Mouse (Mus musculus) CH12.LX (cell line): ENCODE results near the gene Galc. TPM values are rescaled to one million over a fixed set of nuclear protein-coding genes. Genes with fewer than 3 reads are reported as not detected.

Source experiments
- DNase-seq: peaks from one replicate; pipeline ENCODE4 v3.0.0-alpha.2; 2013; ENCODE audit errors: extremely low read depth
- H3K27ac ChIP-seq: 2 replicates; pipeline ENCODE4 v1.5.1; 2012; ENCODE audit warnings: low read depth, mild to moderate bottlenecking, control low read depth, moderate library complexity; ENCODE audit not compliant: insufficient read depth
- H3K27me3 ChIP-seq: replicated peaks from 2 replicates; pipeline ENCODE3; 2012; ENCODE audit warnings: inconsistent platforms
- H3K36me3 ChIP-seq, 2 experiments: replicated peaks in 1 of 2; 2 replicates each; pipeline versions ENCODE3 to v1.6.1; 2012; ENCODE audit warnings: inconsistent platforms in 1 of 2, low read length in 1 of 2, mild to moderate bottlenecking in 1 of 2, mixed read lengths in 1 of 2, moderate library complexity in 1 of 2; ENCODE audit not compliant: control insufficient read depth in 1 of 2, insufficient read depth in 1 of 2
- H3K4me1 ChIP-seq, 2 experiments: 2 replicates each; pipeline ENCODE4 v1.6.1; 2012; ENCODE audit warnings: inconsistent platforms in 1 of 2, moderate library complexity in 1 of 2; ENCODE audit not compliant: insufficient read depth in 2 of 2, control insufficient read depth in 1 of 2
- H3K4me2 ChIP-seq: 2 replicates; pipeline ENCODE4 v1.6.1; 2012; ENCODE audit warnings: low read depth, mild to moderate bottlenecking, control low read depth; ENCODE audit not compliant: poor library complexity, insufficient read depth, severe bottlenecking
- H3K4me3 ChIP-seq, 3 experiments: fragments of 150-350 bp in 1 of 3; sonication (generic) in 1 of 3; replicated peaks in 1 of 3; 2 replicates each; pipeline versions ENCODE3 to v1.5.1; 2011 to 2012; ENCODE audit warnings: low read depth in 2 of 3, low read length in 2 of 3, mild to moderate bottlenecking in 2 of 3, moderate library complexity in 2 of 3, control low read depth in 1 of 3, improper control_type of control experiment in 1 of 3, inconsistent platforms in 1 of 3, mixed read lengths in 1 of 3; ENCODE audit not compliant: poor library complexity in 1 of 3
- H3K79me2 ChIP-seq: replicated peaks from 2 replicates; pipeline ENCODE4 v1.6.1; 2012; ENCODE audit warnings: mild to moderate bottlenecking, moderate library complexity; ENCODE audit not compliant: control insufficient read depth, poor library complexity, insufficient read depth, severe bottlenecking; ENCODE audit errors: extremely low read depth
- H3K9ac ChIP-seq: 2 replicates; pipeline ENCODE4 v1.6.1; 2012; ENCODE audit warnings: low read depth, mild to moderate bottlenecking, control low read depth, moderate library complexity; ENCODE audit not compliant: insufficient read depth
- H3K9me3 ChIP-seq: replicated peaks from 2 replicates; pipeline ENCODE3; 2012; ENCODE audit warnings: low read length, inconsistent platforms, mixed read lengths
- IRF4 ChIP-seq: IDR thresholded peaks from 2 replicates; pipeline ENCODE4 v1.6.1; 2014; ENCODE audit warnings: low read depth, mild to moderate bottlenecking, inconsistent platforms, low read length, improper control_type of control experiment
- JUN ChIP-seq: IDR thresholded peaks from 2 replicates; pipeline ENCODE4 v1.6.1; 2011; ENCODE audit warnings: low read depth, mild to moderate bottlenecking, low read length, improper control_type of control experiment, moderate library complexity; ENCODE audit not compliant: insufficient read depth
- KAT2A ChIP-seq: IDR thresholded peaks from 2 replicates; pipeline ENCODE4 v1.6.1; 2012; ENCODE audit warnings: low read length, improper control_type of control experiment, inconsistent platforms; ENCODE audit not compliant: insufficient replicate concordance
- NRF1 ChIP-seq: IDR thresholded peaks from 2 replicates; pipeline ENCODE4 v1.6.1; 2014; ENCODE audit warnings: low read depth, mild to moderate bottlenecking, inconsistent platforms, low read length, improper control_type of control experiment, moderate library complexity
- PAX5 ChIP-seq: IDR thresholded peaks from 2 replicates; pipeline ENCODE4 v1.6.1; 2012; ENCODE audit warnings: low read length, inconsistent platforms, mixed read lengths
- TBP ChIP-seq: conservative IDR thresholded peaks from 2 replicates; pipeline ENCODE4 v1.6.1; 2011; ENCODE audit warnings: low read depth, low read length, improper control_type of control experiment
- TCF12 ChIP-seq: IDR thresholded peaks from 2 replicates; pipeline ENCODE4 v1.6.1; 2014; ENCODE audit warnings: low read depth, mild to moderate bottlenecking, inconsistent platforms, low read length, improper control_type of control experiment
- USF1 ChIP-seq: IDR thresholded peaks from 2 replicates; pipeline ENCODE4 v1.6.1; 2014; ENCODE audit warnings: low read depth, mild to moderate bottlenecking, inconsistent platforms, low read length, improper control_type of control experiment
- ZC3H11A ChIP-seq: IDR thresholded peaks from 2 replicates; pipeline ENCODE4 v1.6.1; 2012; ENCODE audit warnings: low read depth, mild to moderate bottlenecking, inconsistent platforms, low read length, improper control_type of control experiment
- ZMIZ1 ChIP-seq: IDR thresholded peaks from 2 replicates; pipeline ENCODE4 v1.6.1; 2012; ENCODE audit warnings: low read depth, mild to moderate bottlenecking, inconsistent platforms, low read length, improper control_type of control experiment
- dilution Hi-C: fragments of 300-500 bp; cut with MboI; formaldehyde crosslinking; loops from 2 replicates; pipeline ENCODE4 v1.14.3; 2020; ENCODE audit warnings: low sequenced_read_pairs; ENCODE audit not compliant: extremely low pct_unique_long_range_greater_than_20kb, extremely low pct_ligation_motif_present
- in situ Hi-C: fragments of 300-500 bp; cut with MboI; formaldehyde crosslinking; loops from 3 replicates; pipeline ENCODE4 v1.14.3; 2019; ENCODE audit warnings: low sequenced_read_pairs, low pct_ligation_motif_present, low pct_unique_long_range_greater_than_20kb, mixed read lengths
- polyA plus RNA-seq: library from polyadenylated mRNA; unstranded; fragments of >175 nt; gene quantifications from 2 replicates; pipeline ENCODE4 v1.2.1, GENCODE M21; 2012; ENCODE audit warnings: low read depth; ENCODE audit not compliant: insufficient read length
- total RNA-seq, 2 experiments: library from RNA; depleted of rRNA; stranded (reverse); fragments of 300-350 nt in 1 of 2; fragments of >200 nt in 1 of 2; gene quantifications; 2 replicates each; pipeline ENCODE4 v1.2.3; 2012 to 2014

The Galc gene
- total and polyA plus RNA-seq, 3 experiments, result 1.6 to 9.1 (median 6.4) TPM

DNA sequence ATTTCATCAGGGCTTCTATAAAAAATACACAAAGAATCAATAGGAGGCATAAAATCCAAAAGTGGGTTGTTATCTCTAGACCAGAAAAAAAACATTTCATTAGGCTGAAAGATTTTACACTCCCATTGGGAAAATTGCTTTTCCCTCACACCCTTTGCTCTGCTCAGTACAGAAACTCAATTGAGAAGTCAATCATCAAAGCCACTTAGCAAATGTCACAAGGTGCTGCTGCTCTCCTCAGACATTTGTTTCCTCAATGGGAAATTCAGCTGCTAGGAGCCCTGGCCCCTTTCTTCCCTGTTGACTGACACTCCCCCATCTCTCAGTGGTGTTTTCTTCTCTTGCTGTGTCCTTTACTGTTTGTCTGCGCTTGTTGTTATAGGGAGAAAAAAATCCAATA, 79.8 kb downstream of the Galc start:
- Histone ChIP-seq H3K36me3 (no peaks in the 10 kb centered on the region), H3K9me3 (no peaks in the 10 kb centered on the region), H3K9ac (no peak overlapping the region), H3K79me2 (no peaks in the 10 kb centered on the region), H3K4me3 (no peak overlapping the region), H3K4me1 (no peaks in the 10 kb centered on the region; a peak in 1 of 4 replicates), H3K4me2 (no peak overlapping the region), H3K27ac (no peak overlapping the region), H3K27me3 (peaks cover 6% of the 10 kb centered on the region)
- dilution Hi-C loops, result no loop called here
- TF ChIP-seq KAT2A, result no peak
- no peak for TF ChIP-seq IRF4
- no peak for TF ChIP-seq ZC3H11A
- DNase-seq, result no peak
- in situ Hi-C loops, result loop anchor here (25.0 kb wide), 1 partner anchor 192 kb away; no protein-coding TSS in a partner anchor

DNA sequence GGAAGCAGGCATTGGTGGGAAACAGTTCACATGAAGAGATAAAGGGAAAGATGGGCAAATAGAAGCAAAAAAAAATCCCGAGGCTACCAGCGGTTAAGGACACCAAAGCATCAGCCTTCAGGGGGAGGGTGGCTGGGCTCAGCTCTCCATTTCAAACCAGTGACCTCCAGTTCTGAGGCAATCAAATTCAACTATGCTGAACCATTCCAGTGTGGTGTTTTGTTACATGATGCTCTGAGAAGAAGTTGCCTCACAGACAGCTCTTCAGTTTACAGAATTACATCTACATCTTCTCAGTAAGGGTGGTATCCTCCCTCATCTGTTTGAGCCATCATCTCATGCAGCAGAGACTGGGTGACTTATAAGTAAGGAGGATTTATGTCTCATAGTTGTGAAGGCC, 82.6 kb downstream of the Galc start:
- H3K4me1 ChIP-seq, result peaks cover 5 to 19% of the 10 kb centered on the region in 2 experiments
- no peak for TF ChIP-seq JUN
- TF ChIP-seq NRF1, result no peak
- TF ChIP-seq ZMIZ1, result no peak
- no peak for TF ChIP-seq TBP
- no peak for TF ChIP-seq PAX5
- no peak for DNase-seq
- no peak overlapping the region for H3K27ac ChIP-seq
- H3K9ac ChIP-seq, result no peak overlapping the region
- in situ Hi-C loops (loop anchor here (25.0 kb wide), 1 partner anchor 189 kb away; no protein-coding TSS in a partner anchor), dilution Hi-C loops (no loop called here)
- no peaks in the 10 kb centered on the region for H3K79me2 ChIP-seq
- no peak overlapping the region for H3K4me2 ChIP-seq
- no peak overlapping the region for H3K4me3 ChIP-seq
- H3K27me3 ChIP-seq, result no peaks in the 10 kb centered on the region
- H3K36me3 ChIP-seq, result no peaks in the 10 kb centered on the region
- H3K9me3 ChIP-seq, result no peaks in the 10 kb centered on the region

DNA sequence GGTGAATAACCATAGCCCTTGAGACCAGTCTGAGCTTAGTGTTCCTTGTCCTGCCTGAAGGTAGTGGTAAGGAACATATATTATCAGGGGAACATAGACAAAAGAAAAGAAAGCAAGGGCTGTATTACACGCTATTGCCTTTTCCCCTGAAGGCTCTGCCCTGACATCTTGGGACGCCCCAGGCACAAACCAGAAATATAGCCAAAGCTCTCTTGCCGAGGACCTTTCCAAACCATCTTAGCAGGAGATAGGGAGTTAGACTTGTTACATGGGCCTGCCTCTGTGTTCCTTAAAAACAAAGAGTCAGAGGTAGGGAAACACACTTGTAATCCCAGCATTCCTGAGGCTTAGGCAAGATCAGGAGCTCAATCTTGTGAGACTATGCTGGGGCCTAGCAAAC, 97.4 kb downstream of the Galc start:
- dilution Hi-C loops, result no loop called here

More for the DNA sequence above, 97.4 kb downstream of the Galc start:
- H3K36me3 ChIP-seq, result no peaks in the 10 kb centered on the region
- TF ChIP-seq ZC3H11A (no peak), TCF12 (no peak), USF1 (no peak)
- TF ChIP-seq, all 38 proteins: peak for 0
- Histone ChIP-seq H3K79me2 (no peaks in the 10 kb centered on the region), H3K9me3 (no peaks in the 10 kb centered on the region), H3K9ac (no peak overlapping the region), H3K4me1 (peaks cover 0 to 17% of the 10 kb centered on the region in 2 experiments; a peak in 2 of 4 replicates), H3K4me3 (no peak overlapping the region), H3K4me2 (no peak overlapping the region), H3K27ac (no peak overlapping the region), H3K27me3 (no peaks in the 10 kb centered on the region)
- DNase-seq, result no peak
- in situ Hi-C loops, result no loop called here
